In genomic region chr11:97019345-97019708, GRCm38 (mm10) we compare ENCODE assay signal across 11 mouse cellular contexts. TPM values are rescaled to one million over a fixed set of nuclear protein-coding genes. Genes with fewer than 3 reads are reported as not detected.
DNase-seq lines count a peak whose midpoint lies in the region; ATAC-seq and TF ChIP-seq lines count a peak whose summit lies in the region.
"Had no signal": no experiment of that assay in that cellular context is flagged by ENCODE, and none has a peak within 500 bp of the region (broad histone marks: within the 10 kb centered on the region; RNA-seq: fewer than 3 reads in every experiment).

No protein-coding gene starts in this region.

- H3K4me3 ChIP-seq in hindbrain, embryonic 10.5 days: peak overlapping the region; percentile 49
- H3K4me3 ChIP-seq in hindbrain, postnatal 0 days (ENCODE audit: low read length): no peak overlapping the region
- peak overlapping the region; percentile 34 for H3K4me3 ChIP-seq in thymus, adult 2 months (ENCODE audit: control insufficient read depth, insufficient read depth, low read length)
- peak overlapping the region; percentile 40 for H3K4me3 ChIP-seq in intestine, postnatal 0 days (ENCODE audit: low read depth, low read length)

- no peak overlapping the region for H3K9ac ChIP-seq in hindbrain, postnatal 0 days (replicated peaks; ENCODE audit: low read length)
- no peak overlapping the region for H3K9ac ChIP-seq in intestine, postnatal 0 days (ENCODE audit: low read depth, low read length)

- ATAC-seq in hindbrain, postnatal 0 days: no peak
- no peak for ATAC-seq in intestine, postnatal 0 days

- 4% methylated on average over 13 of the region's 13 CpGs for WGBS in hindbrain, embryonic 10.5 days
- 1% methylated on average over 13 of the region's 13 CpGs for WGBS in hindbrain, postnatal 0 days
- 14% methylated on average over 13 of the region's 13 CpGs for WGBS in thymus, adult 2 months
- whole genome bisulfite sequencing in intestine, postnatal 0 days: 18% methylated on average over 13 of the region's 13 CpGs

- no peak for TF ChIP-seq CTCF in hindbrain, postnatal 0 days (IDR thresholded peaks at IDR 0.05; ENCODE audit: low read depth)
- no peak for TF ChIP-seq CTCF in thymus, adult 2 months (IDR thresholded peaks at IDR 0.05; ENCODE audit: borderline replicate concordance, control insufficient read depth, extremely low read depth, insufficient read depth, low read length, poor library complexity)
- TF ChIP-seq CTCF in intestine, postnatal 0 days (IDR thresholded peaks at IDR 0.05; ENCODE audit: low read depth): no peak

- no peaks in the 10 kb centered on the region for H3K36me3 ChIP-seq in hindbrain, embryonic 10.5 days
- no peaks in the 10 kb centered on the region for H3K36me3 ChIP-seq in hindbrain, postnatal 0 days (ENCODE audit: insufficient read depth, low read length)
- no peaks in the 10 kb centered on the region for H3K36me3 ChIP-seq in thymus, adult 2 months (ENCODE audit: control insufficient read depth, insufficient read depth, low read length)
- H3K36me3 ChIP-seq in intestine, postnatal 0 days (ENCODE audit: control insufficient read depth, insufficient read depth): no peaks in the 10 kb centered on the region; the same call in 1 of the 2 replicates

- peaks cover 44% of the 10 kb centered on the region for H3K4me1 ChIP-seq in hindbrain, embryonic 10.5 days (replicated peaks)
- no peaks in the 10 kb centered on the region for H3K4me1 ChIP-seq in hindbrain, postnatal 0 days (ENCODE audit: insufficient read depth, low read length)
- H3K4me1 ChIP-seq in thymus, adult 2 months (replicated peaks; ENCODE audit: control insufficient read depth, insufficient read depth, low read length): peaks cover 38% of the 10 kb centered on the region
- H3K4me1 ChIP-seq in intestine, postnatal 0 days (replicated peaks; ENCODE audit: control insufficient read depth, insufficient read depth, low read length): peaks cover 16% of the 10 kb centered on the region; the same call in 1 of the 2 replicates

- peak overlapping the region; percentile 40; the same call in 1 of the 2 replicates for H3K27ac ChIP-seq in hindbrain, embryonic 10.5 days
- H3K27ac ChIP-seq in hindbrain, postnatal 0 days: no peak overlapping the region
- H3K27ac ChIP-seq in thymus, adult 2 months (ENCODE audit: control insufficient read depth, insufficient read depth, low read length): no peak overlapping the region
- no peak overlapping the region for H3K27ac ChIP-seq in intestine, postnatal 0 days (ENCODE audit: low read depth, low read length)
- H3K27ac ChIP-seq: macrophage had no signal

- DNase-seq in hindbrain, embryonic 10.5 days (ENCODE audit: low spot score): peak; percentile 28
- no peak for DNase-seq in hindbrain, postnatal 0 days (ENCODE audit: low spot score)
- no peak for DNase-seq in thymus, adult 2 months
- no peak for DNase-seq in thymus, adult 18-20 months
- DNase-seq in ovary, postnatal 36 days (ENCODE audit: low spot score): no peak
- DNase-seq in kidney, postnatal 14 days: no peak
- DNase-seq: layer of hippocampus, adult 9-11 months; right cerebral cortex, adult 18-20 months had no signal

- H3K9me3 ChIP-seq in hindbrain, embryonic 10.5 days: no peaks in the 10 kb centered on the region
- no peaks in the 10 kb centered on the region for H3K9me3 ChIP-seq in hindbrain, postnatal 0 days (ENCODE audit: low read length)
- no peaks in the 10 kb centered on the region for H3K9me3 ChIP-seq in intestine, postnatal 0 days (ENCODE audit: control insufficient read depth)

- peaks cover 99% of the 10 kb centered on the region for H3K27me3 ChIP-seq in hindbrain, embryonic 10.5 days (ENCODE audit: insufficient read depth, poor library complexity, severe bottlenecking)
- peaks cover 76% of the 10 kb centered on the region for H3K27me3 ChIP-seq in hindbrain, postnatal 0 days (ENCODE audit: insufficient read depth, low read length)
- H3K27me3 ChIP-seq in thymus, adult 2 months (ENCODE audit: control insufficient read depth, insufficient read depth, low read length): peaks cover 32% of the 10 kb centered on the region
- peaks cover 89% of the 10 kb centered on the region for H3K27me3 ChIP-seq in intestine, postnatal 0 days (replicated peaks; ENCODE audit: control insufficient read depth, insufficient read depth, low read length)

- H3K4me2 ChIP-seq in hindbrain, postnatal 0 days (ENCODE audit: low read depth, low read length): no peak overlapping the region
- peak overlapping the region; percentile 62 for H3K4me2 ChIP-seq in intestine, postnatal 0 days (replicated peaks; ENCODE audit: low read depth)

- TF ChIP-seq POLR2A in thymus, adult 2 months (IDR thresholded peaks at IDR 0.05; ENCODE audit: control insufficient read depth, extremely low read depth, insufficient read depth, low read length, poor library complexity): no peak

RNA-seq across cellular contexts. Expression of gene Sp6, which starts 6.1 kb away (rescaled TPM):
- polyA plus RNA-seq in hindbrain, embryonic 10.5 days (2016; fragmentation: Nextera tagmentation; extraction: Ambion mirVana): 1.6 and 2.3 TPM in 2 replicates
- total RNA-seq in hindbrain, postnatal 0 days (2014; rRNA removed): 0.18 and 0.99 TPM in 2 replicates
- 0.38 and 0.54 TPM in 2 replicates for polyA plus RNA-seq in hindbrain, postnatal 0 days (2015; fragmentation: Nextera tagmentation; extraction: Ambion mirVana)
- 5.6 TPM in 2 replicates for polyA plus RNA-seq in thymus, adult 2 months (2012; rRNA removed)
- 0.04 TPM in 1 of 2 replicates, not detected in the other for polyA plus RNA-seq in intestine, postnatal 0 days (2015; fragmentation: Nextera tagmentation; extraction: Ambion mirVana)
- polyA plus RNA-seq: macrophage had no signal

RNA-seq across cellular contexts. Expression of gene Scrn2, which starts 10.4 kb away (rescaled TPM):
- polyA plus RNA-seq in hindbrain, embryonic 10.5 days (2016; fragmentation: Nextera tagmentation; extraction: Ambion mirVana): 38.3 and 39.4 TPM in 2 replicates
- 10.5 and 24.0 TPM in 2 replicates for total RNA-seq in hindbrain, postnatal 0 days (2014; rRNA removed)
- polyA plus RNA-seq in hindbrain, postnatal 0 days (2015; fragmentation: Nextera tagmentation; extraction: Ambion mirVana): 12.4 and 13.8 TPM in 2 replicates
- 18.6 and 20.5 TPM in 2 replicates for polyA plus RNA-seq in thymus, adult 2 months (2012; rRNA removed)
- polyA plus RNA-seq in intestine, postnatal 0 days (2015; fragmentation: Nextera tagmentation; extraction: Ambion mirVana): 24.1 and 24.5 TPM in 2 replicates

RNA-seq across cellular contexts. Expression of gene Lrrc46, which starts 21.9 kb away (rescaled TPM):
- 3.5 and 6.8 TPM in 2 replicates for polyA plus RNA-seq in hindbrain, embryonic 10.5 days (2016; fragmentation: Nextera tagmentation; extraction: Ambion mirVana)
- total RNA-seq in hindbrain, postnatal 0 days (2014; rRNA removed): 0.36 and 3.5 TPM in 2 replicates
- polyA plus RNA-seq in hindbrain, postnatal 0 days (2015; fragmentation: Nextera tagmentation; extraction: Ambion mirVana): 3.5 and 4.1 TPM in 2 replicates
- polyA plus RNA-seq in thymus, adult 2 months (2012; rRNA removed): 0.46 and 0.58 TPM in 2 replicates
- 0.17 and 0.18 TPM in 2 replicates for polyA plus RNA-seq in intestine, postnatal 0 days (2015; fragmentation: Nextera tagmentation; extraction: Ambion mirVana)
- total RNA-seq: gastrocnemius, adult 8-10 months had no signal

RNA-seq across cellular contexts. Expression of gene Mrpl10, which starts 22.0 kb away (rescaled TPM):
- 78.9 and 80.7 TPM in 2 replicates for polyA plus RNA-seq in hindbrain, embryonic 10.5 days (2016; fragmentation: Nextera tagmentation; extraction: Ambion mirVana)
- 64.6 and 69.3 TPM in 2 replicates for total RNA-seq in hindbrain, postnatal 0 days (2014; rRNA removed)
- polyA plus RNA-seq in hindbrain, postnatal 0 days (2015; fragmentation: Nextera tagmentation; extraction: Ambion mirVana): 64.9 and 66.6 TPM in 2 replicates
- polyA plus RNA-seq in thymus, adult 2 months (2012; rRNA removed): 90.1 and 95.4 TPM in 2 replicates
- polyA plus RNA-seq in intestine, postnatal 0 days (2015; fragmentation: Nextera tagmentation; extraction: Ambion mirVana): 50.7 and 50.8 TPM in 2 replicates

RNA-seq across cellular contexts. Expression of gene Osbpl7, which starts 31.1 kb away (rescaled TPM):
- 9.4 and 10.7 TPM in 2 replicates for polyA plus RNA-seq in hindbrain, embryonic 10.5 days (2016; fragmentation: Nextera tagmentation; extraction: Ambion mirVana)
- total RNA-seq in hindbrain, postnatal 0 days (2014; rRNA removed): 11.5 and 14.6 TPM in 2 replicates
- polyA plus RNA-seq in hindbrain, postnatal 0 days (2015; fragmentation: Nextera tagmentation; extraction: Ambion mirVana): 12.5 and 13.2 TPM in 2 replicates
- polyA plus RNA-seq in thymus, adult 2 months (2012; rRNA removed): 36.7 and 37.7 TPM in 2 replicates
- polyA plus RNA-seq in intestine, postnatal 0 days (2015; fragmentation: Nextera tagmentation; extraction: Ambion mirVana): 10.6 and 12.0 TPM in 2 replicates
